Mouse (Mus musculus): ENCODE data around the gene Trp53bp2.
A peak's percentile ranks its signal among the peaks of the same experiment; 100 is the strongest.

Trp53bp2 gene

DNA sequence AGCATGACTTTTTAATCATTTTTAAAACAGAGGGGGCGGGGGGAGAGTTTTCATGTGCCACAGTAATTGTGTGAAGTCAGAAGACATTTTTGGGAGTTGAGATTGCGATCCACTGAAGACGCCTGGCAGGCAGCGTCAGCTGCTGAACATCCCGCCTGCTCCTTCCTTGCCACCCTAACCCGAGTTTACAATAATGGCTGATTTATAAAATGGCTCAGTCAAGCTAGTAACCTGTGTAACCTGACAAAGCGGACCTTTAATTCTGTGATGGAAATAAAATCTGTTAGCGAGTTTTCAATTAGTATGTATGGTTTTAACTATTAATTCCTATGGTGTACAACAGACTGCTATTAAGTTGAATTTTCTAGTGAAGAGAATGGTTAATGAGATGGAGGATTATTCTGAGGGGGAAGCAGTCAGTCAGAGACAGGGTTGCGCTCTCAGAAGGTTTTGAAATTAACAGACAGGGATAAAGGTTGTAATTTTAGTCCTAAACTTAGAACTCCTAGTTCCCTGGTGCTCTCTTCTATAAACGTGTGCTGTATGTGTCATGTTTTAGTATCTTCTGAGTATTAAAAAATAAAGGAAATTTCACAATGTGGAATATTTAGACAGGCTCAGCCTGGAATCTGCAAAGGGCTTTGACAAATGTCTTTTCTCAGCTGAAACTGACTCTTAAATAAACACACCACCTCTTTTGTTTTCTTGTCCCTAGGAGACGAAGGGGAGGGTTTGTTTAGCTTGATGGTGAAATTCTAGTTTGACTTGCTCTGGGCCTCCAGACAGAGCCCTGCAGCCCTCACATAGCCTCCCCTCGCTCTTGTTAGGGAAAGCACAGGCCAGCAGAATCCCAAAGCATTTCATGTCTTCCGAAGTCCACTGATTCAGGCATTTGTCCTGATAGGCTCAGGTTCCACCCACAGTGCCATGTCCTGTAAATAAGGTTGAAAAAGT is 51.6 kb downstream of the Trp53bp2 start:
- DNase-seq (ENCODE audit: low read depth, low spot score), result no peak

DNA sequence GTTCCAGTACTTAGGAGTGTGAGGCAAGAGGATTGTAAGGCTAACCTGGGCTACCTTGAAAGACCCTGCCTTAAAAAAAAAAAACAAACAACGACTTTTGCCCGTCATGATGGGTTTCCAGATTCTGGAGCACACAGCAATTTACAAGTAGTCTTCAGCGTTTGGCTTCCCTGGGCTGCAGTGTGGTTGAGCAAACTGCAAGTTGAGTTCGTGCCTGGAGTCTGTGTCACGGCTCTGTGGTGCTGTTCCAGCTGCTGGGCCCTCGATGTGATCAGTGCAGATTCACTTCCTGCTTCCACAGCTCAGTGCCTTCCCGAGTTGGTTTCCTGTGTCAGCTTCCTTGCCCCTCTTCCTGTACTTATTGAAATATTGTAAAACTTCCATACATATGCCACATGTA is 52.3 kb downstream of the Trp53bp2 start:
- no peak for DNase-seq (ENCODE audit: low read depth, low spot score)

DNA sequence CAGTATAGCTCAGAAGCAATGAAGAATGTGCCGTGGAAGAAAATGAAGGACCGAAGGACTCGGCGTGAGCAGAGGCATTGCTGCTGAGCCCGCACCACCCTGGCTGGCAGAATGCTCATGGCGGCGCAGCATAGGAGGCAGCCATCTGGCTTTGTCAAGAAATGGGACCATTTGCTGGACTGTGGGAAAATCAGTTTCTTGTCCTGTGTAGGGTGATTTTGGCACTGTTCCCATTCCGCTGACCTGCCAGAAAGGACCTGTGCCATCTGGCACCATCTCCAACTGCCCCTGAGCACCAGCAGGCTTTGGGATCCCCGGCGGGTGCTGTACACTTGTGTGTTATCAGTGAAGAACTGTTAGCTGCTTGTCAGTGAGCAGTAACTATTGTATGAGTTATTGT is 52.8 kb downstream of the Trp53bp2 start:
- peak; percentile 22 for DNase-seq (ENCODE audit: low read depth, low spot score)

DNA sequence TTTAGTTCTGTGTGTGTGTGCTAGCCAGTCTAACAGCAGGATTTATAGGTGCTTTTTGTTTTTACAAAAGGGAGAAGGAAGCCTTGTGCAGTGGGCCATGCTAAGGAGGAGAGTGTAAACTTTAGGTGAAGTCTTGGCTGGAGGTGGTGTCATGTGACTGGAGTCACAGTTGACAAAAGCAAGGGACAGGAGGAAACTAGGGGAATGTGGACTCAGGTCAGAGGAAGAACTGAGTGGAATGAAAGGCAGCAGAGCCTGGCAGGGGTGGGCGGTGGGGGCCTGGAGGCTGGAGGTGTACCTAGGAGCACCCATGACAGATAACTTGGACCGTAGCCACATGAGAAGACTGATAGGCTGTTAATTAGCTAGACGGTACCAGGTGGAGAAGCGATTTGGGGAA is 56.3 kb downstream of the Trp53bp2 start:
- DNase-seq (ENCODE audit: low read depth, low spot score), result no peak

DNA sequence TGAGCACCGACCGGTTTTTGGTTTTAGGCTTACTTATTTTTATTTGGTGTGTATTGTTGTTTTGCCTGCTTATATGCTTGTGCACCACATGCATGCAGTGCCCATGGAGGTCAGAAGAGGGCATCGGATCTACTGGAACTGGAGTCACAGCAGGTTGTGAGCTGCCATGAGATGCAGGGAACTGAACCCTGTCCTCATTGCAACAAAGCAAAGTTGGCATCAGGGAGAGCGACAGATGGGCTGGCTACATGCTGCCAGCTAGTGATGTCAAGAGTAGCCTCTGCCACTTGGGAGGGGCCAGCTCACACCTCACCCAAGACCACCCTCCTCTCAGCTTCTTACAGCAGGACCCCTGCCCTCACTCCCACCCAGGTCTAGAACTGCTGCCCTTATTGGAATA is 57.0 kb downstream of the Trp53bp2 start:
- peak; percentile 13 for DNase-seq (ENCODE audit: low read depth, low spot score)

DNA sequence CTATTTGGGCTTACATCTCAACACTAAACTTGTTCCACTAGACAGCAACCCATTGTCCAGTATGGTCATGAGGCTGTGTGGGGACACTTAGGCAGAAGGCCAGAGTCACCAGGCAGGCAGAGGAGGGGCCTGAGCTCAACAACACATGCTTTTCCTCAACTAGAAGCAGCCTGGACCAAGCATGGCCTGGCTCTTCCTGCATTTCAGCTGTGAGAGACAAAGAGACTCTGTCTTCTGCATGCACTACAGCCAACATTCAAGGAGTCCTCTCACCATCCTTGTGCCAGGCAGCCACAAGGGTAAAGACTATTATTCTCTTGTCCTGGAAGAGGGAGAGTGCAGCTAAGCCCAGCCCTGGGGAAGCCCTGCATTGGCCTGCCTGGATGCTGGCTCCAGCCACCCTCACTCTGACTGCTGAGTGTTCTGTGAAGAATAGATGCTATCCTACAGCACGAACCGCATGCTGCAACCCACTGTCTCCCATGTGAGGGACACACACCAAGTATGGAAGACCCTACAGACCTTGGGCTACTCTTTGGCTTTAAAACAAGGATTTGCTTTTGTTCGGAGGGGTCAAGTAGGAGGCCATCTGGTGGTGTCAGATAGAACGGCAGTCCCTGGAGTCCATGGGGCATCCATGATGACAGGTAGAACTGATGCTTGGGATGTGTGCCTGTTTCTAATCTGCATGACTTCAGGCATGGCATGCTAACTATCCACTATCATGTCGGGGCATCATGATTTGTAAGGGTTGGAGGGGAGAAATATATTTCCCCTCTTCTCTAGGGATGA is 66.2 kb downstream of the Trp53bp2 start:
- DNase-seq (ENCODE audit: low read depth, low spot score), result peak; percentile 25

DNA sequence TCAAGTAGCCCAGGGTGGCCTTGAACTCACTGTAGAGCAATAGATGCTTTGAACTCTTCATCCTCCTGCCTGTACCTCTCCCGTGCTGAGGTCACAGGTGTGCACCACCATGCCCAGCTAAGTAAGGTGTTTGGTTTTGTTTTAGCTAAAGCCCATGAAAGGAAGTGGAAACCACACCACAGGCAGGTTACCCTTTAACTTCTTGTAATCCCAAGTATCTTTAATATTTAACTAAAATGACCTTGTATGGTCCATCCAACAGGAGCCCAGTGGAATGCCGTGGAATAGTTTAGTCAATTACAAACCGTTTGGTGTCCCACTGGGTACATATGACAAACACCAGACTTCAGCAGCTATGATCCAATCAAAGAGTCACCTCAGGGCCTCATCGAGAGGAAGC is 70.0 kb downstream of the Trp53bp2 start:
- no peak for DNase-seq (ENCODE audit: low read depth, low spot score)

DNA sequence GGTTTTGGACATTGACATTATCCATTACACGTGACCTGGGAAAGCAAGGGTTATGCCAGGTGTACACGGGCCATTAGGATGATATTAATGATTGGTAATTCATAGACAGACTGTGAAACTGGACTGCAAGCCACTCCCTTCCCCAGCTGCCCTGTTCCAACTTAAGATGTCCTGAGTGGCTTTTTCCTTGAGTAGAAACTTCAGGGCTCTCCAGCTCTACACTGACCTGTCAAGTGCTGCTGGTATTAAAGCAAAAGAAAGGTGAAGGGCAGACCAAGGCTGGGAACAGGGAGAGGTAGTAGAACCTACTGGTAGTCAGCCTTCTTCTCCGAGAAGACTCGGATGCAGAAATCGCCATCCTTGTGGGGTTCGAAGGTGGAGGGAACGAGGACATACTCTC is 72.2 kb downstream of the Trp53bp2 start:
- DNase-seq (ENCODE audit: low read depth, low spot score), result no peak

DNA sequence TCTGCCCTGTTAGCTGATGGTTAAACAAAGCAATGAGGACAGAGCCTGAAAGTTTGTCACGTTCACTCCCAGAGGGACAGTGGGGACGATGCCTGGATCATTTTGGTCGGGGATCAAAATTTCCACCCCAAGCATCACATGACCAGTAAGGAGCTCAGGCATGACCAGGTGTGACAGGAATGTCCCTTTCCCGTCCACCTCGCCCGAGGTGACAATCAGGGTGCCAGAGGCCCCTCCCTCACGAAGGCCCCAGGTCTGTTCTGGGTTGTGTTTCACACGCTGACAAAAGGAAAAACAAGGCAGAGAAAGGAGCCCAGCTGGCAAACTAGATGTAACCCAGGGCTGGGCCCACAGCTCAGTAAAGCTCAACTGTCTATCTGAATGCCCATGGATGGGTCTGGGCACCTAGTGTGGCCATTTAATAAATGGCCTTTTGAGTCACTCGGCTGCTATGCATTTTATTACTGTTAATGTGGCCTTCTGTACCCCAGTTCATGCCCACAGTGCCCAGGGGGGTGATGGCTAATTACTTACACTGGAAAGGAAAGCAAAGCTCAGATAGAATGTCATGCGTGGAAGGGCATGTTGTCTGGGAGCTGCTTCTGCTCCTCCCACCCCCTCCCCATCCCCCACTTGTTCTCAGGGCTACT is 72.8 kb downstream of the Trp53bp2 start:
- DNase-seq (ENCODE audit: low read depth, low spot score), result no peak

DNA sequence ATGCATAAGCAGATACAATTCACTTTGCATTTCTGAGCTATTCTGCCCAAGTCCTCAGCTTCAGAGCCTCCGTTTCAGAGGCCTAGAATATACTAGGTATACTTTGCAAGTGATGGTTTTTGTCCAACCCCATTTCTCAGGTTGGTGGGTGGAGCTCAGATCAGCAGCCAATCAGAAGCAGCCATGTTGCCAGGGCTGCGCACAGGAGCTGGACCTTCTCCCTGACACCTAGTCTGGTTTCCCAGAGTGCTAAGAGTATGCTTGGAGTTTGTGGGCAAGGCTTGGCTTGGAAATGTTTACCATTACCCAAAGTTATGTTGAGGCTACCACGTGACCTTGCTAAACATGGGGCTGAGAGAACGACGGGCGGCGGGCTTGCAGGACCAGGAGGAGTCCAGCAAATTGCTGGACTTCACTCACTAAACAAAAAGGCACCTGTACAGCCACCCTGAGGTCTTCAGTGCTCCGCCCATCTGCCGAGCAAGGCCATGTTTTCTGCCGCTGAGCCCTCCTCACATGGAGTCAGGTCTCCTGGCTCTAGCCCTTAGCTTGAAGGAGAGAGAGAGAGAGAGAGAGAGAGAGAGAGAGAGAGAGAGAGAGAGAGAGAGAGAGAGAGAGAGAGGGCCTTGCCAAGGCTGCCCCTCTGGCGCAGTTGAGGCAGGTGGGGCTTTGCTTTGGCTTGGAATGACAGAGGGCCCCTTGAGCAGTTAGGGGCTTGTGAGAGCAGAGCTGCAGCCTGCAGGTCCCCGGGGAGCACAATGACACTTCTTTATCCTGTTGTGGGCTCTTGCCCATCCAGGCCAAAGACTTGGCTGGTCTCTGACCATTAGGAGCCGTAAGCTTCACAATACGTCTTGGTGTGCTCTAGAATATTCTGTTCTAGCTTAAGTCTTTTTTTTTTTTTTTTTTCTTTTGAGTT is 74.3 kb downstream of the Trp53bp2 start:
- peak; percentile 54 for DNase-seq (ENCODE audit: low read depth, low spot score)

DNA sequence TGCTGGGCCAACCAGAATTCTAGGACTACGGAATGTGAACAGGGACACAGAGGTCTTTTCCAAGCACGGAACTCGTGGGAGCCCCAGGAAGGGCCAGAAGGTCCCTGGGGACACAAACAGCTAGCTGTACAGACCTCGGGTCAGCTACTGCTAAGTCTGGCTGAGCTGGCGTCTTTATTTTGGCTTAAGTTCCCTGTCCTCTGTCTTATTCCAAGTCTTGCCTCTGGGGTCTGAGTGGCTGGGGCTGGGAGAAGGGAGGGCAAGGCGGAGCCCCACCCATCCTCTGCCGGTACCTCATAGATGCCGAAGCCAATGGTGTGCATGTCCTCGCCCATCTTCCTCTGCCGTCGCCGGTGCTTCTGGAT is 74.9 kb downstream of the Trp53bp2 start:
- DNase-seq (ENCODE audit: low read depth, low spot score), result peak; percentile 15

DNA sequence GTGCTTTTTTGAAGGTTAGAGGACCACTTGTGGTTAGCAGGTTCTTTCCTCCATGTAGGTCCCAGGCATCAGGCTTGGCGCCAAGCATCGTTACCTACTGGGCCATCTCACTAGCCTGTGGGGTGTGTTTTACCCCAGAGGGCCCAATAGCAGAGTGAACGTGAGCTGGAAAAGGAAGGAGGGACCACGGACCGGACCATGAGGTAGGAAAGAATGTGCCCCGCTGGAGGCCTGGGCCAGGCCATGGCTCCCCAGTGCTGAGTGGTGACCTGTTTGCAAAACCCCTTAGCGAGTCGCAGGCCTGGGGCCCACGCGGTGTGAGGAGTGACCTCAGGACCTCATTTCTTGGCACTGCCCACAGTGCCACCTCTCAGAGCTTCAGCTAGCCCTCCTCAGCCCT is 79.5 kb downstream of the Trp53bp2 start:
- DNase-seq (ENCODE audit: low read depth, low spot score), result no peak

DNA sequence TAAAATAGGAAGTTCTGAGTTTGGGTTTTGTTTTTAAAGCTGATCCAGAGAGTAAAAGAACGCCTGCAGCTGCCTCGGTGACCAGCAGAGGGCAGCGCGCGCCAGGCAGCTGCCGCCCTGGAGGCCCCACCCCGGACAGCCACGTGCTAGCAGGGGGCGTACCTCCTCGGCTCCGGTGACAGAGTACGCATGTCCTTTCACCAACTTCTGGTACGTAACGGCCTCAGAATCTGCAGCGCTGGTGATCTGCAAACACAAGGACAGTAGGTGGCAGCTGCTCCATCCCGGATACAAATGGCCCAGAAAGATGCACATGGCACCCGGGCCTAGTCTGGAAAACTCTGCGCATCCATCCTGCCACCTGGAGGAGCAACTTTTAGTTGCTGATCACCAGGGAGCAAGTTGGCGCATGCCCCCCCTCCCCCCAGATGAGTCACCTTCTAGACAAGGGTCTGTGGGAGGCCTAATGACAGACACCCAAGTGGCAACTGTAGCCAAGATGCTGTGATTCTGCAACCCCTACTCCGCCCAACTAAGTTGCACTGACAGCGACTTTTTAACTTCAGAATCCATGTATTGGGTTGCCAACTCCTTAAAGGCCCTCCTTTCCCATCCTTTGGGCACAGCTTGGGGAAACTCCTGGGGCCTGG is 81.0 kb downstream of the Trp53bp2 start:
- peak; percentile 94 for DNase-seq (ENCODE audit: low read depth, low spot score)

DNA sequence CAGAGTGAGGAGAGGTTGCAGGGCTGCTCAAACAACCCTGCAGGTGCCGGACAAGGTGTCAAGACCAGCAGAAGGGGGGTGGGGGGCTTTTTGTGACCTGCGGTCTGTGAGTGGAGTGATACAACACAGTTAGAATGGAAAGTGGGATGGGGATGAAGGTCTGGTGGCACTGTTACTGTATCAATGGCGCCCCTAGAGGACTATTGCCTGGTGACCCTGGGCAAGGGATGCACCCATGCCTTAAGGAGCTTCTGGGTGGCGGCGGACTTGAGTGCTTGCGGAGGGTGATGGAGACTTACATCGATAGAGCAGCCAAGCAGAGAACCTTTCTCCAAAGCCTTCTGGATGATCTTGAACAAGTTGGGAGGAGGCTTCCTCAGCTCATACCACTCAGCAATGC is 81.6 kb downstream of the Trp53bp2 start:
- DNase-seq (ENCODE audit: low read depth, low spot score), result no peak

DNA sequence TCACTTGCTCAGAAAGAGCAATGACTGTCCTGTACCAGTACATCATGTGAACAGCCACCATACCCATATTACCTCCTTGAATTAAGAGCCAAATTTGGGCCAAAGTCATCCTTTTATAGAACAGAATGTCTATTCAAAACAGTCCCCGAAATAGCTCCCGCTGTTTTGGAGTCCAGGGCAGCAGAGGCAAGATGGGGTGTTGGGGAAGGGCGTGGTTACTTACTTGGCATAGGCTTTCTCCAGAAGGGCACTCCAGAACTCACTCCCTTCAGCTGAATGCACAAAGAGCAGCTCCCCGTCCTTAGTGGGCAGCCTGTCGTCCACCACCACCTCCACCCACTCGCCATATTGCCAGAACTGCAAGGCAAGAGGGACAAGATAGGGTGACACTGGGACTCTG is 82.9 kb downstream of the Trp53bp2 start:
- no peak for DNase-seq (ENCODE audit: low read depth, low spot score)

DNA sequence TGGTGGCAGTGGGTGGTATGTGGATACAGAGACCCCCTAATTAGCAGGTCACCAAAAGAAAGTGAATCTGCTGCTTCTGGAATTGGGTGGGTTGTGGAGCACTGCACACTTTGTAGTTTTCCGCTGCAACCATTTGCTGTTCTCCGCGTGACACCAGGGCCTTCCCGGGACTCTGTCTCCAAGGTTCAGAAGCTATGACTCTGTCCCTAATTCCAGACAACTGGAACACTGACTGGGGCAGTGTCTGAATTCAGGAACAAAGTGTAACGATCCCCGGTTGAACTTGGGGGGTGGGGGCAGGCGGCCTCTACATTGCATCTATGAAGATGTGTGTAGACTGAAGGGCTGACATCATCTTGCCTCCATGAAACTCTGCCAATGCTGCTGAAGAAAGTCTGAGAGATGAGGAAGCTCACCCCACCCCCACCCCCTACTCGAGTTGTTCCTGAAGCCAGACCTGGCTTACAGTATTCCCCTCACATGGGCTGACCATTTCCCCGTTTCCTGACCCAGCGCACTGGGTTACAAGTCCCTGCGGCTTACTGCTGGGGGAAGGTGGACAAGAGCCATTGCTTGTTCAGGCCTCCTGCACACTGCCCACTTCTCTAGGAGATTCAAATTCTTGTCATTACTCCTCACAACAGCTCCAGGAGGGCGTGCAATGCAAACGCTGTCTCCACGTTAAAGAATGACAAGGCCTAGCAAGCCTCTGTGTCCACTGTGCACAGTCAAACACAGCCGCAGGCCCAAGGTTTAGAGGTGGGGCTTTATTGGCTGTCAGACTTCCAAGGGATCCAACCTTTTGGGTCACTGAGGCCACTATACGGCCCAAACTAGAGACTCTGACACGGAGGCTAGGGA is 85.5 kb downstream of the Trp53bp2 start:
- DNase-seq (ENCODE audit: low read depth, low spot score), result no peak

DNA sequence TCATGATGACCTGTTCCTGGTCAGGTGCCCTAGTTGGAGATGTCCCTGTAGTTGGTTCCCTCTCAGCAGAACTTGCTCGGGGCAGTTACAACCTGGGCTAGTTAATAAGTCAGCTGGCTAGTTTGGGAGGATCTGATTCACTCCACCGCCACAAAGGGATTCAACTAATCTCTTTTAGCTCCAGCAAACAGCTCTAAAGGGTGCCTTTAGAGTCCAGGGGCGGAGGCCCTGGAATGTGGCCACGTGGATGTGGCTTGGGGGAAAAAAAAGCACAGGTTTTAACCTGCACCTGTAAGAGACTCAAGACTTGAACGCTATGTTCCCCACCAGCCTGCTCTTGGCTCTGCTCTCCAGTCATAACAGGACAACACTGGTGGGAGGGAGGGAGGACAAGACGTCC is 87.7 kb downstream of the Trp53bp2 start:
- DNase-seq (ENCODE audit: low read depth, low spot score), result no peak

DNA sequence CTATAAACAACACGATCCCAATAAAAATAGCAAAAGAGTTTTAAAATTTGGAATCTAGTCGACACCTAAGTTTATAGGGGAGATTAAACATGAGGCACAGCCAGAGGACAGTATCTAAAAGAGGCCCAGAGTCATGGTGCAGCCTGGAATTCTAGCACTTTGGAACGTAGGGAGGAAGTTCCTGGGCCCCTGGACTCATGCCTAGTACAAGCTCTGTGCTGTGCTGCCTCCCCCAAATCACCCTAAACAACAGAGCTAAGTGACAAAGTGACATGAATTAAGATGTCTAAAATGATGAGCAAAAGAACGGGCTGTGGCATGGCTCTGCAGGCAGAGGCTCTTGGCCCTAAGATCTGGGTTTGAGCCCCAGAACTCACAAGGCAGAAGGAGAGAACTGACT is 88.8 kb downstream of the Trp53bp2 start:
- no peak for DNase-seq (ENCODE audit: low read depth, low spot score)

DNA sequence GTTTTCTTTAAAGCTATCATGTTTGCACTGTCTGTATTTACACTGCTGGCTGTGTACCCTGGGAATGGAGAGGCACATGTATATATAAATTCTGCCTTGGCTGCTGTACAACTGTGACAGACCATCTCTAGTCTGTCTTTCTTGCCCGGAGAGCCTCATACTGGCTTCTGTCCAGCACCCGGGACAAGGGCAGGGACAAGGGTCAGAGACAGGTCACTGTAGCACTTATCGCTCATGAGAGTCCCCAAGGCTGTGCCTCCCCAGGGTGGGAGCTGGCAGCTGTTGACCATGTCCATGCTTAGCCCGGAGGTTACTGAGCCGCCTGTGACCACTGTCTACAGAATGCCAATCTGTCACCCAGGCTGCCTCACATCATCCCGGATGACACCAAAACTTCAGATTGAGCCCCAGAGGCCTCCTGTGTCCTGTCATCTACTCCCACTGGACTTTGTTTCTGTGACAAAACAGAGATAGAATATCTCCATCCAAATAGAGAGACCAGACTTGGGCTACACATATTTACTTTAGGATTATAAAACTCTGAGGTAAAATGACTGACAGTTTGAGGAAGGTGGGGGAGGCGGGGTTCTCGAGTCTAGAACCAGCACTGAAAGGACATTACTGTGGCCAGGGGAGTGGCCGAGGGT is 90.6 kb downstream of the Trp53bp2 start:
- no peak for DNase-seq (ENCODE audit: low read depth, low spot score)

Data from ZHBTc4 (cell line).